Mouse (Mus musculus) liver, adult 2 months (tissue): Measurements from ENCODE around the gene Emc8.

ENCODE experiments used
- CTCF ChIP-seq: fragments of 200-500 bp; IDR thresholded peaks from 2 replicates; pipeline ENCODE4 v1.5.1; 2011; ENCODE audit warnings: low read depth, low read length, control low read depth
- POLR2A ChIP-seq: fragments of 200-500 bp; IDR thresholded peaks from 2 replicates; pipeline ENCODE4 v1.6.1; 2011; ENCODE audit warnings: low read length, control low read depth; ENCODE audit not compliant: insufficient read depth; ENCODE audit errors: extremely low read depth

GRCm38 (mm10) chr8:120673298-120673697 is 4.9 kb upstream of the Emc8 start:
- TF ChIP-seq CTCF, result no peak
- no peak for TF ChIP-seq POLR2A
